Mouse (Mus musculus) midbrain, embryonic 10.5 days (tissue): ENCODE data around the gene Stau1. TPM values are rescaled to one million over a fixed set of nuclear protein-coding genes. Genes with fewer than 3 reads are reported as not detected.
A peak's percentile ranks its signal among the peaks of the same experiment; 100 is the strongest.

Source experiments
- DNase-seq: peaks from one replicate; pipeline ENCODE4 v3.0.0-alpha.2; 2017; ENCODE audit warnings: low spot score
- H3K27ac ChIP-seq: fragments of 300-500 bp; sonication (generic); replicated peaks from 2 replicates; pipeline ENCODE4 v1.5.1; 2016; ENCODE audit warnings: mild to moderate bottlenecking
- H3K27me3 ChIP-seq: fragments of 300-500 bp; sonication (generic); 2 replicates; pipeline ENCODE4 v1.6.1; 2016; ENCODE audit warnings: low read depth, mild to moderate bottlenecking; ENCODE audit not compliant: poor library complexity, severe bottlenecking
- H3K36me3 ChIP-seq: fragments of 300-500 bp; sonication (generic); 2 replicates; pipeline ENCODE4 v1.6.1; 2016; ENCODE audit warnings: mild to moderate bottlenecking, moderate library complexity
- H3K4me1 ChIP-seq: fragments of 300-500 bp; sonication (generic); 2 replicates; pipeline ENCODE4 v1.6.1; 2016
- H3K4me3 ChIP-seq: fragments of 300-500 bp; sonication (generic); 2 replicates; pipeline ENCODE4 v1.5.1; 2016; ENCODE audit warnings: mild to moderate bottlenecking, moderate library complexity
- H3K9me3 ChIP-seq: fragments of 300-500 bp; sonication (generic); replicated peaks from 2 replicates; pipeline ENCODE4 v1.6.1; 2016; ENCODE audit warnings: mild to moderate bottlenecking
- WGBS: fragments of 180-500 bp; shearing (Covaris S2); methylation state at CpG from one replicate; pipeline ENCODE4 v1.1.7; 2016; 5-methylcytosine and 5-hydroxymethylcytosine counted together
- polyA plus RNA-seq: library from polyadenylated mRNA; unstranded; fragments of >200 nt; fragmentation: Nextera tagmentation; extraction: Ambion mirVana; gene quantifications from 2 replicates; pipeline ENCODE4 v1.2.1, GENCODE M21; 2016

Gene Stau1
- polyA plus RNA-seq, 1 experiment from 2014 or later = 88.6 TPM

DNA sequence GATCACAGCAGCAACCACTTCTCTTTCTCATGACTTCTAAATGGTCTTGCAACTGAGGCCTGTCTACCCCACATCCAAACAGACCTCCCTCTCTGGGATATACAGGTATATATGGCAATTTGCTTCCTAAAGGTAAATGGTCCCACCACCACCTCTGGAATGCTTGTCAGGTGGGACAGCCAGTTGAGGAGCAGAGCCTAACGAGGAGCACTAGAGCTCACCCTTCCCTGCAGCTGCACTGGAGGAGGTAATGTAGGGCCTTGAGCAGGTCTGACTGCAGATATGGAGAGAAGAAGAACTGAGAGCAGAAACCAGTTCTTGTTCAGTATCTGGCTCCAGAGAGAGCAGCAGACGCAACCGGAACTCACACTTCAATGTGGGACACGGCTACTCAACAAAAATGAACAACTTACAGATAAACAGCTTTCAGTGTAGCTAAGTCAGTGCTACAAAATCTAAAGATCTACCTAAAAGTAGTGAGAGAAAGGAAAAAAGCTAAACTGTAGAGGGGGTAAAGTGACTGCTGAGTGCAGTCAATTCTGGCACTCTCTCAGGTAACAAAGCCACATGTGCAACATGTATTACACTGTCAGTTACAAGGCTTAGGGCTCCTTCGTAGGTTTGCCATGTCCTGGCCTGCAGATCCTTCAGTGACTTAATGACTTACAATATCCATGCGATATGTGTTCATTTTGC lies 21.8 kb downstream of the Stau1 start:
- WGBS = 90% methylated on average over 6 of the region's 6 CpGs
- no peak overlapping the region for H3K27ac ChIP-seq

DNA sequence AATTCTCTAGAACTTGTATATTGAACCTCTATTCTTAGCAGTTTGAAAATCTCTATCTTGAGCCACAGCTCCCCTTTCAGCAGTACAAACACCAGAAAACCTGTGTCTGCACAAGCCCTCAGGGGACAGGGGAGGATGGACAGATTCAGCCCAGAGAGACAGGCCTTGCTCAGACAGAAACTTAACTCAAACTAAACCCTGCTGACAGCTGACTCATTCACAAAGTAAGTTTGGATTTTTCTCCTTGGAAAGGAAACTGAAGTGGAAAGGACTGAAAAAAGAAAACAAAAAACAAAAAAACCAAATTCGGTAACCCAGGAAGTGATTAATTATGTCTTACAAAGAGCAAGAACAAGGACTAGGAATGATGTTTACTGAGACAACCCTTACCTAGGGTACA lies 22.9 kb downstream of the Stau1 start:
- no peak for DNase-seq
- peaks cover 4% of the 10 kb centered on the region; the same call in 1 of the 2 replicates for H3K4me1 ChIP-seq
- no peaks in the 10 kb centered on the region for H3K36me3 ChIP-seq
- no peaks in the 10 kb centered on the region for H3K27me3 ChIP-seq
- 84% methylated on average over 1 of the region's 1 CpGs for WGBS
- no peak overlapping the region for H3K27ac ChIP-seq
- H3K9me3 ChIP-seq = no peaks in the 10 kb centered on the region
- H3K4me3 ChIP-seq = no peak overlapping the region

More for the DNA sequence above, 21.8 kb downstream of the Stau1 start:
- Histone ChIP-seq H3K4me1 (peaks cover 4% of the 10 kb centered on the region; the same call in 1 of the 2 replicates), H3K27me3 (no peaks in the 10 kb centered on the region), H3K36me3 (no peaks in the 10 kb centered on the region), H3K4me3 (no peak overlapping the region), H3K9me3 (no peaks in the 10 kb centered on the region)
- no peak for DNase-seq

DNA sequence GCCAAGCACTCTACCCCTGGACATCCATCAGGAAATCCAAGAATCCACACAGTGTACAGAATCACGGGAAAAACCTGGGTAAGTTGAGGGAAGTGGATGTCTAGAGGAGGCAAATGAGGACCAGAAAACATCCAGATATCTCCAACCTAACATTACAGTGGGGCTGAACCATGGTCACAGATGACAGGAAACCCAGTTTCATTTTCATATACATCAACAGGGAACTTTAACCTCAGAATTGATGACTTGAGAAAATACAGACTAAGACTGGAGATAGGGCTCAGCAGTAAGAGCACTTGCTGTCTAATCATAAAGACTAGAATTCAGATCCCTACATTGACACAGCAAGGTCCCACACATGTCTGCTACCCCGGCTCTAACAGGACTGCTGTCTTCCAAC lies 31.3 kb downstream of the Stau1 start:
- DNase-seq = no peak
- Histone ChIP-seq H3K27me3 (no peaks in the 10 kb centered on the region), H3K4me3 (no peak overlapping the region), H3K27ac (no peak overlapping the region), H3K36me3 (peaks cover 33% of the 10 kb centered on the region), H3K9me3 (no peaks in the 10 kb centered on the region), H3K4me1 (no peaks in the 10 kb centered on the region)
- 92% methylated on average over 2 of the region's 2 CpGs for whole genome bisulfite sequencing

DNA sequence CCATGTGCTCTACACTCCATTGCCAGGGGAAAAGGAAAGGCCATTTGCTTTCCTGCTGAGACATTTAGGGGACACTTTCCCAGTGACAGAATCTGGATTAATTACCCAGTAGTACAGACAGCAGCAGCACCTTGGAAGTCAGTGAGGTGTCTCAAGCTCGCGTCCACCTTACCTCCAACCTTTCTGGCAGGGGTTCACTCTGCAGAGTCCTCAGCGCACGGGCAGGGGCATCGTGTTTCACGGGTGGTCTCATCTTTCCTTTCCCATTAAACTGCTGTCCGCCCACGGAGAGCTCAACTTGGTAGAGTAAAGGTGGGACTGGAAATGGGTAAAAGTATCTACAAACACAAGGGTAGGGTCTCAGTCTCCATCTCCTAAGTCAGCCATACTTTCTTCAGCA lies 32.8 kb downstream of the Stau1 start:
- Histone ChIP-seq H3K27me3 (no peaks in the 10 kb centered on the region), H3K4me3 (no peak overlapping the region), H3K27ac (no peak overlapping the region), H3K9me3 (no peaks in the 10 kb centered on the region), H3K36me3 (peaks cover 48% of the 10 kb centered on the region), H3K4me1 (no peaks in the 10 kb centered on the region)
- WGBS = 89% methylated on average over 8 of the region's 8 CpGs
- DNase-seq = no peak

DNA sequence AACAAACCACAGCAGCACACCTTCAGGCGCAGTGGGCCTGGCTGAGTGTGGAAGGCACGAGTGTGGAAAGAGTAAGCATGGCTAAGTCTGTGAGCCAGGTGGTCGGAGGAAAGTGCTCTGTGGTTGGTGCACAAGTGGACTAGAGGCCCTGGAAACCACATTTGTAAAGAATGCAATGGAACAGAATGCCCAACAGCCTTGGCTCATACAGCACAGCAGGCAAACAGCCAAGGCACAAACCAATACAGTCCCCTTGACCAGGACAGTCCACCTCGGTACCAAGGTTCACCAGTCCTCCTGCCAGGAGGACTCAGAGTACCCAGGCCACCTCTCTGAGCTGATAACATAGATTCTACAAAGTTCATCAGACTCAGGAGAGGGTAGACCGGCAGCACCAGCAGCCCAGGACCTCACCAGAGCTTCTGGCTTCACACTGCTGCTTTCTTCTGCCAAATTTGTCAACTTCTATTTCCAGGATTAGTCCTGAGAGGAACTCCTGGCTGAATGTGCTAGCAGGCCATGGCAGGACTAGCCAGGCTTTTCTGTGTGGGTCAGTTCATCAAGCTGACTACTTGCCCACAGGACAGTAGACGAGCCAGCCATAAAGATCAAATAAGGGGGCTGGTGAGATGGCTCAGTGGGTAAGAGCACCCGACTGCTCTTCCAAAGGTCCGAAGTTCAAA lies 35.3 kb downstream of the Stau1 start:
- 90% methylated on average over 8 of the region's 8 CpGs for WGBS
- no peak for DNase-seq
- Histone ChIP-seq H3K36me3 (peaks cover 73% of the 10 kb centered on the region), H3K4me1 (no peaks in the 10 kb centered on the region), H3K27me3 (no peaks in the 10 kb centered on the region), H3K27ac (no peak overlapping the region), H3K4me3 (no peak overlapping the region), H3K9me3 (no peaks in the 10 kb centered on the region)

DNA sequence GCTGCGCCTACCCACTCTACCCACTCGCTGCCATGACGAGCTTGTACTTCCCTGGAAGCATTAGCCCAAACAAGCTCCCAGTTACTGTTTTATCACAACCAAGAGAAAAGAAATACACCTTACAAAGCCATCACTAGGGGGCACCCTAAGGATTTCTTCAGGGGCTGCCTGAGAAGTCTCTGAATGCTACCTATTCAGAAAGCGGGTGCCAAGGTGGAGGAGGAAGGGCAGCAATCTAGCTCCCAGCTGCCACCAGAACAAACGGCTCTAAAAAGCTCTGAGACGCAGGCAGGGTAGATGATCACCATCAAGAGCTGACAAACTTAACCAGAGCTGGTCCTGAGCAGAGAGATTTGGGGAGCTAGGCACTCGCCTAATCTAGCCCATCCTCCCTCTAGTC lies 39.3 kb downstream of the Stau1 start:
- 60% methylated on average over 7 of the region's 7 CpGs for WGBS
- Histone ChIP-seq H3K9me3 (no peaks in the 10 kb centered on the region), H3K36me3 (peaks cover 96% of the 10 kb centered on the region), H3K27me3 (no peaks in the 10 kb centered on the region), H3K4me1 (no peaks in the 10 kb centered on the region), H3K27ac (no peak overlapping the region), H3K4me3 (no peak overlapping the region)
- no peak for DNase-seq

DNA sequence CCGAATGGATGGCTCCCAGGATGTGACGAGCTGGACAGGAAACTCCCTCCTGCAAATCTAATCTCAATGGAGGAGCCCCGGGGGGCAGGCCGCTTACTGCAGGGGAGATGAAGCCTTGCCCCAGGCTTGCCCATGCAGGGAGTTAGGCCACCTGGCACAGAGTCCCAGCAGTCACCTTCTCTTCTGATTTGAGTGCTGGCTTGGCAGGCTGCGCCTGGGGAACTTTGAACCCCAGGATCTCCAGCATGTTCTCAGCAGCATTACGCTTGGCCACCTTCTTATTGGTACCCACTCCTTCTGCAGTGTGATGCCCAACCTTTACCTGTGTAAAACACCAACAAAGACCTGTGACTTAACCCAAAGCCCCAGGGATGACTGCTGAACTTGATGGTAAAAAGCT lies 43.9 kb downstream of the Stau1 start:
- 85% methylated on average over 6 of the region's 6 CpGs for WGBS
- no peak overlapping the region for H3K4me3 ChIP-seq
- no peaks in the 10 kb centered on the region for H3K4me1 ChIP-seq
- no peak overlapping the region for H3K27ac ChIP-seq
- H3K27me3 ChIP-seq = no peaks in the 10 kb centered on the region
- no peak for DNase-seq
- H3K36me3 ChIP-seq = peaks cover 100% of the 10 kb centered on the region
- no peaks in the 10 kb centered on the region for H3K9me3 ChIP-seq

DNA sequence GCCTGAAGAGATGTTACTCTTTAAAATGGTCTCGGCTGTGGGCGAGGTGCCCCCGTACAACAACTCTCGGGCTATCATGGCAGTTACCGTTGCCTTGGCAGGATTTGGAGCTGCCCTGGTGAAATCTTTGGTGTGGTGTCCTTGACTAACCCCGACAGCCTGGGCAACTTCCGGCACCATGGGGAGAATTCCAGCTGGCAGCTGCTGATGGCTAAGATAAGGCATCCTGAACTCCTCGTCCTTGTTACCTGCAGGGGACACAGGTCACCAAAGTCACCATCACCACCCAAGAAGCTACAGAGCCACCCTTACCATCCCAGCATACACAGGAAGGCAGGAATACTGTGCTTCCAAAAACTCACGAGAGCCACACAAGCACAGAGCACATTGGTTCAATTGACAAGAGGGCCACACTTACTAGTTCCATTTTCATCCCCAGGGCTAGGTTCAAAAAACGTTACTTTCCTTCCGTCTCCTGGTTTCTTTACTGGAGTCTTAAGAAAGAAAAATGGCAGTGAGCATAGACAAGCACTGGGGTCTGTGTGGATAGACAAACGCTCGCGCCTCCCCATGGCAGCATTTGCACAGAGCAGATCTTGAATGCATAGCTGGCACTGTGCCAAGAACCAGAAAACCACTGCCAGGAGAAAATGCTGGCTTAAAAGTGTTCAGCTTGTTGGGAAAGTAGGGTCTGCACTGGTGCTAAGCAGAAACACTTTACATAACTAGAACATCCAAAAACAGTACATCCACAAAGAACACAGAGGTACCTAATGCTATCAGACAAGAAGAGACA lies 45.0 kb downstream of the Stau1 start:
- DNase-seq = no peak
- Histone ChIP-seq H3K36me3 (peaks cover 100% of the 10 kb centered on the region), H3K4me3 (no peak overlapping the region), H3K9me3 (no peaks in the 10 kb centered on the region), H3K4me1 (no peaks in the 10 kb centered on the region), H3K27ac (no peak overlapping the region), H3K27me3 (no peaks in the 10 kb centered on the region)
- WGBS = 90% methylated on average over 14 of the region's 14 CpGs

DNA sequence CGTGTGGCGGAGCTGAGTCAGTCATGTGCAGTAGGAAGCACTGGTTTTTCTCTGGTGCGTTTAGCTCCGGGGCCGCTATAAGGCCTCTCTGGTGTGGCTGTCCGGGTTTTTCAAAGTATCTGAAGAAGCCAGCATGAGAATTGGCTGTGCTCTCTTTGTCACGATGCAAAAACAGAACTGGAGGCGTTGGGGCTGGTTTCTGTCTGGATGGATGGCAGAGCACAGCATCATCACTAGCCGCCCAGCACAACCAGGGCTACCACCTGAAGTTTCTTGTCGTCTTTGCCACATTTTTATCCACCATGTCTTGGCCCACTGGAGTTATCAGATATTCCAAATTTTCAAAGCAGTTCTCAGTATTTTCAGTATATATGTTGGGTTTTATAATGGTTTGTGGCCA lies 47.2 kb downstream of the Stau1 start:
- Histone ChIP-seq H3K4me3 (no peak overlapping the region), H3K27ac (no peak overlapping the region), H3K9me3 (no peaks in the 10 kb centered on the region), H3K27me3 (no peaks in the 10 kb centered on the region), H3K36me3 (peaks cover 100% of the 10 kb centered on the region), H3K4me1 (no peaks in the 10 kb centered on the region)
- WGBS = 91% methylated on average over 10 of the region's 10 CpGs
- no peak for DNase-seq

DNA sequence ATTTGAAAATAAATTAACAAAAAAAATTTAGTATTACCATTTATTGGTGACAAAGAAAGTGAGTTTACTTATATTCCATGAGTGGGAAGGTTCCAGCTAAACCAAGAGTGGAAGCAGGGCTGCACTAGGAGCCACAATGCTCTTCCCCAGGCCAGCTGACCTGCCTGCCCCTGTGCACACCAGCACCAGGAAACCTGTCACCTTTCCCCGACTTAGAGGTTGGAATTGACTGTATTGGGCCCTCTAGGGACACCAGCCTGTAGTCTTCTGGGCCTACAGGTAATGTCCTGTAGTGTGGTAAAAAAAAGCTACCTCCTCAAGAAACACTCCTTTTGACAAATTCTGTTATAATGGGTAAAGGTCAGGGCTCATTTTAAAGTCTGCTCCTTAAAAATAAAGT lies 47.9 kb downstream of the Stau1 start:
- no peaks in the 10 kb centered on the region for H3K9me3 ChIP-seq
- H3K4me3 ChIP-seq = no peak overlapping the region
- no peaks in the 10 kb centered on the region for H3K27me3 ChIP-seq
- no peaks in the 10 kb centered on the region for H3K4me1 ChIP-seq
- DNase-seq = no peak
- no peak overlapping the region for H3K27ac ChIP-seq
- 85% methylated on average over 1 of the region's 1 CpGs for WGBS
- H3K36me3 ChIP-seq = peaks cover 100% of the 10 kb centered on the region

DNA sequence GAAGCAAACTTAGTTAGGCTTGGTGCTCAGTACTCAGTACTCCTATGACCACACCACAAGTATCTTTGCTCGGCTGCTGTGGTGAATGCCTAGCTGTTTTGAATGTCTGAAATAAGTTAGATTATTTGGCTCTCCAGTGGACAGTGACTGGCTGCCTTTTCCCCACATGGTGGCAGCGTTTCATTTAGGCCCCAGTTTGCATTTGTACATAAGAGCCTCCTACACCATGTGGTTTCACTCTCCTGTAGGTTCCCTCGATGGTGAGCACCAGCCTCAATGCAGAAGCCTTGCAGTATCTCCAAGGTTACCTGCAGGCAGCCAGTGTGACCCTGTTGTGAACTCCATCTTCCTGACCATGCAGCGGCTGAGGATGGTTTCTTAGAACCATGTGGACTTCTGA lies 50.6 kb downstream of the Stau1 start:
- no peaks in the 10 kb centered on the region for H3K27me3 ChIP-seq
- DNase-seq = peak; percentile 25
- 83% methylated on average over 4 of the region's 4 CpGs for WGBS
- no peak overlapping the region for H3K4me3 ChIP-seq
- H3K36me3 ChIP-seq = peaks cover 100% of the 10 kb centered on the region
- H3K27ac ChIP-seq = no peak overlapping the region
- H3K4me1 ChIP-seq = no peaks in the 10 kb centered on the region
- H3K9me3 ChIP-seq = no peaks in the 10 kb centered on the region

DNA sequence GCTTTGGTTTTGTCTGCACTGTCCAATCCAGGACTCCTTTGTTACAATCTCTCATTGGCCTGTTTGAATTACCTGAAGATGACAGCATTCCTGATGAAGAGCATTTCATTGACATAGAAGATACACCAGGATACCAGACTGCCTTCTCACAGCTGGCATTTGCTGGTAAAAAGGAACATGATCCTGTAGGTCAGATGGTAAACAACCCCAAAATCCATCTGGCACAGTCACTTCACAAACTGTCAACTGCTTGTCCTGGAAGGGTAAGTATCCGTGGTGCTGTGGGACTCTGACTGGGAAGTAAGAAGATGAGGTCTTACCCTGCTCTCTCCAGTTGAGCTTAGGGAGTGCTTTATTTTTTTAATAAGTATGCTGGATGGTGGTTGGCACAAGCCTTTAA lies 51.8 kb downstream of the Stau1 start:
- Histone ChIP-seq H3K9me3 (no peaks in the 10 kb centered on the region), H3K27me3 (no peaks in the 10 kb centered on the region), H3K36me3 (peaks cover 100% of the 10 kb centered on the region), H3K27ac (no peak overlapping the region), H3K4me3 (no peak overlapping the region), H3K4me1 (no peaks in the 10 kb centered on the region)
- DNase-seq = no peak
- 89% methylated on average over 1 of the region's 1 CpGs for WGBS

DNA sequence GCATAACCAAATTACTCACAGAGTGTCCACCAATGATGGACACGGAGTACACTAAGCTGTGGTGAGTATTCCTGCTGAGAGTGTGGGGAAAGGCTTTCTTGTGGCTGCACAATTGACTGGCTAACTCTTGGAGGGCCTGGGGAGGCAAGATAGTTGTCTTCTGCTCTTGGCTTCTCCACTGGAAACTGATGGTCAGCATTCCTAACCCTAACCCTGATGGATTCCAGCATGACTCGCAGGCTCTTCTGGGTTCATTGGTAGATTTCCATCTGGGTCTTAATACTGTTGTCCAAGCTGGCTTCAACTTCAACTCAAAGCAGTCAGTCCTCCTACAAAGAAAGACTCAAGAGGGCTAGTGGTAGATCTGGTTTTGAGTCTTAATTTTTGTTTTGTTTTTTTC lies 53.0 kb downstream of the Stau1 start:
- Histone ChIP-seq H3K27me3 (no peaks in the 10 kb centered on the region), H3K36me3 (peaks cover 100% of the 10 kb centered on the region), H3K4me3 (no peak overlapping the region), H3K9me3 (no peaks in the 10 kb centered on the region), H3K4me1 (no peaks in the 10 kb centered on the region), H3K27ac (no peak overlapping the region)
- DNase-seq = no peak
- WGBS = 94% methylated on average over 2 of the region's 2 CpGs
